Mouse (Mus musculus) CD8-positive naive resting alpha-beta T cell, adult 2 months (primary cell): ENCODE results near the gene Mrgprb5.
"Not testable (repeated sequence)": the region's sequence is repeated elsewhere in the genome, so short reads cannot be mapped to it uniquely, and the experiment has no call there.

Source experiments
- DNase-seq, 2 experiments: peaks; one replicate each; pipeline ENCODE4 v3.0.0; 2022; ENCODE audit warnings: low read depth in 2 of 2, low spot score in 2 of 2

Gene Mrgprb5

DNA sequence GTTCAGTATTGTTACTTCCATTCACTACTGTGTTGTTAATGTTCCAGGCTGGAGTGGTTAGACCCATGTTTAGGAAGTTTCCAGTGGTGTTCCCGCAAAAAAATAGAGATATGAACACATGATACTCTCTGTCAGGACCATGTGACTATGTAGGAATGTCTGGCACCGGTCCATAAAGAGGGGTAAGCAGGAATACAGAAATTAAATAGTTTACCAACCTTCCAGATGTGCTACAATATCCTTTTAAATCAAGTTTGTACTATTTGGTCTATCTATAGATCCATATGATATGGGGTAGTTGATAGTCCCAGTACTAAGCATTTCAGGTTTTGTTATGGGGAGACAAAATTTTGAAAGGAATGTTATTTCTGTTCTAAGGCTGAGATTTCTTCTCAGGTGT, at the start of gene Mrgprb5:
Gene Mrgprb5, minus strand, starts transcription at position 101 of the 400 bp plus-strand sequence.
- no peak for DNase-seq

DNA sequence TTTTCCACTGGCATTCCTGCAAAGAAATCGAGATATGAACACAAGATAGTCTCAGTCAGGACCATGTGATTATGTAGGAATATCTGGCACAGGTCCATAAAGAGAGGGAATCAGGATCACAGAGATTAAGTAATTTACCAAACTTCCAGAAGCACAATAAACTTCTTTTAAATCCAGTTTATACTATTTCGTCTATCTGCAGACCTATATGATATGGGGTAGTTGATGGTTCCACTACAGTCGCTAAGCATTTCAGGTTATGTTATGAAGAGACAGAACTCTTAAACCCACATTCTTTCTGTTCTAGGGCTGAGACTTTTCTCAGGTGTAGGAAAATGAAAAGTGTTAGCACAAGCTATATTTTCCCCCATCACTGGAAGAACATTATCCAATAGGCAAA, 30.4 kb upstream of the Mrgprb5 start, which contains the start of gene Mrgprb4:
Gene Mrgprb4, minus strand, starts transcription at position 101 of the 400 bp plus-strand sequence.
- DNase-seq = no peak

DNA sequence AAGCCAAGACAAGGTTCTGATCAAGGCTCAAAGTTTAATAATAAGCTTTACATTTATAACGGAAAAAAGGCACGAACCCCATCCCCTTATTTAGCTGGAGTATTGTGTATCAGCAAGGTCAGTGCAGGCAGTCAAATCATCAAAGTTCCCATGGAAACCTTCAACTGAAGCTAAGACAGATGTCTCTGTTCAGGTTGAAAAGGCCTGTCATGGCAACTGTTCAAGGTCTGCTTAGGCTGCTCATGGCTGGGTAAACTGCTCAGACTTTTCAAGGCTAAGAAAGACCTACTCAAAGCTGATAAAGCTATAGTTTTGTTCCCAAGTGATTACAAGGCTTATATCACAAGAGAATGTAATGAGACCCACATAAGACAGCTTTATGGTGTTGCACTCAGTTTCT, 1.3 kb downstream of the Mrgprb5 start:
- DNase-seq = no peak

DNA sequence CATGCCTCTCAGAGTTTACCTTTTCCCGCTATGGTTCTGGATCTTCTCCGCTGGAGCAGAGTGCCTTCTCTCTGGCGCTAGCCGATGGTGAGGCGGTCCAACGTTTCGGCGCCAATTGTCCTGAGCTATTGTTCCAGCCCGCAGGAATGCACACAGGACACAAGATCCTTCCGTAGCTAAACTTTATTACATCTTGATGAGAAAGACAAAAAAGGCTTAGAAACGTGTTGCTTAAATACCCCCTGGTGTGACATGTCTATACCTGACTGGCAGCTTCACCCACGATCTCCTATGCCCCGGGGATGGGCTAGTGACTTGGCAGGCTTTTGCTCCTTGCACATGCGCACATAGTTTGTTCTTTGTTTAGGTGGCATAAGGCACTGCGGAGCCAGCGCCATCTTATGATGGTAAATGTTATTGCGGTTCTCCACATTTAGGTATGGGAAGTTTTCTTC, 30.5 kb downstream of the Mrgprb5 start:
- no peak for DNase-seq

DNA sequence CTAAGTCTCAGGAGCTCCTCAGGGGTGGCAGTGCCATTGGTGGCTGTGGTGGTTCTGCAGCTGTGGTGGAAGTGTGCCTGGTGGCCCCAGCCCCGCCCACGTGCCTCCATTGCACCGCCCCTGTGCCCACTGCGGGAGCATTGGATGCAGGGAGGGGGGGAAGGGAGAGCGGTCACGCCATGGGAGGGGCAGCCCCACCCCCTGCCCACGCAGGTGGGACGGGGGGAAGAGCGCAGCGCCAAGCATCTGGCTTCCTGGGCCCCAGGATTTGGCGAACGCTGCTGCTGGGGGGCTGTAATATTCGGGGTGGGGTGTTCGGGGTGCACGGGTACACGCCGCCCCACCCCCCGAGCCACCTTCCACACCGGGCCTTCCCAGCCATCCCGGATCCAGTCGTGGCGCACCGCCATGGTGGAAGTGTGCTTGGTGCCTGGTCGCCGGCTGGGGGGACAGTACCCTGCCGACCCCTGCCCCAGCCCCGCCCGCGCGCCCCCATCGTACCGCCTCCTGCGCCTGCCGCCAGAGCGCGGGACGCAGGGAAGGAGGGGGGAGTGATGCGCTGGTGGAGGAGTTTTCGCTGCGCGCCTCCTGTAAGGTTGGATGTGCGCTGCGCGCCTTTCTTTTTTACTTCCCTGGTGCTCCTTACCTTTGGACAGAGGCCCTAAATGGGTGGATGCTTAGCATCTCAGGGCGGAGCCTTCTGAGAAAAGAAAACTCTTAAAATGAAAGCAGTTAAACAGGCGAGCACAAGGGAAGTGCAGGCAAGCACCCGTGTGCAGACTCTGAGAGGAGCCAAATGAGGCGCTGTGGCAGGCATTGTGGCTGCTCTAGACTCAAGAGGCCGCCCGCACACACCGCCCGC, 31.4 kb downstream of the Mrgprb5 start:
- no peak for DNase-seq

DNA sequence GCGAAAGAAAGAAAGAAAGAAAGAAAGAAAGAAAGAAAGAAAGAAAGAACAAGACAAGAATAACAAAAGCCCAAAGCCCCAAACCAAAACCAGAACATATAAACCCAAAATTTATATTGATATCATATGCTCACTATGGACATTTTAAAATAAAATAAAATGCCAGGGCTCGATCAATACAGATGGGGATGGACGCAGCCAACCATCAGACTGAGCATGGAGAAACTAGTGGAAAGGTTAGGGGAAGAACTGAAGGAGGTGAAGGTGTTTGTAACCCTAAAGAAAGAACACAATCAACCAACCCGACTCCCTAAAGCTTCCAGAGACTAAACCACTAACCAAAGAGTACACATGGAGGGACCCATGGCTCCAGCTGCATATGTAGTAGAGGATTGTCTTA, 36.1 kb downstream of the Mrgprb5 start:
- no peak for DNase-seq

DNA sequence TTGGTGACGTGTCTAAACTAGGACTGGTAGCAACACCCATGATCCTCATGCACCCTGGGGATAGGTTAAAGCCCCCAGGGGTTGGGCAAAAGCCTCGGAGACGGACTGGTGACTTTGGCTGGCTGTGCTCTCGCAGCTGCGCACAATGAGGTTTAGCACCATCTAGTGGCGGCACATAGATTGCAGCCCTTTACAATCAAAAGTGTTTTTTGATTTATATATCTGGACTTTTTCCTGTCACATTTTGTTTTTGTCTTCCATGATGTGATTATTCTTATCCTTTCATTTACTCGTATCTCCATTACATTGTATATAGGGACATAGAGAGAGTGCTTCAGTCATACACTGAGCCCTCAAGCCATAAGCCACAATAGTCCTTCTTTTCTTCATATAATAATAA, 36.6 kb downstream of the Mrgprb5 start:
- not testable (repeated sequence) for DNase-seq

DNA sequence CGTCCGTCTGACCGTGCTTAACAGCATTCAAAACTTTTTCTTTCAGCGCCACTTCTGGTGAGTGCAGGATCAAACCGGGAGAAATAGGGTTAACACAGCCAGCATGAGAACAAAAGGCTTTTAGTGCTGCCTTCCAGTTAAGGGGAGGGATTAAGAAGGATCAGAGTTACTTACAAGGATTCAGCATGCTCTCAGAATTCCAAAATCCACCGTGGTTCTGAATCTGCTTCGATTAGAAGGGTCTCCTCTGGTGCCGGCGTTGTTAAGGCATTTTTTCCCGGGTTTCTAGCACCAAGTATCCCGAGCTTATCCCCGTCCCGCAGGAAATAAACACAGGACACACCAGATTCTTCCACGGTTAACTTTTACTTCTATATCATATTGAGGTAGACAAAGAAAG, 37.0 kb downstream of the Mrgprb5 start:
- DNase-seq = not testable (repeated sequence)

DNA sequence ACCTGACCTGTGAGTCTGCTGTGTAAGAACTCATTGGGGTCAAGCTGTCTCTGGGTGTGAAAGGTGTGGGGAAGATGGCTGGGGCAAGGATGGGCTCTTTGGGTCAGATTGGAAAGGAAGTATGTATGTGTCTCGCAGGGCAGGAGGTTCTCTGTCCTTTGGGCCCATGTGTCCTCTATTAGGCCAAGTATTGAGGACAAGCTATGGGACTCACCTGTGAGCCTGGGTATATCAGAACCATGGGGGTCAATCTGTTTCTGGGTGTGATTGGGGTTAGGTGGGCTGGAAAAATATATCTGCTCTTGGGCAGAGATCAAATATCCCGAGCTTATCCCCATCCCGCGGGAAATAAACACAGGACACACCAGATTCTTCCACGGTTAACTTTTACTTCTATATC, 45.0 kb downstream of the Mrgprb5 start:
- no peak for DNase-seq
